Mouse (Mus musculus) midbrain, embryonic 14.5 days (tissue): ENCODE data around the gene Gdnf. TPM values are rescaled to one million over a fixed set of nuclear protein-coding genes. Genes with fewer than 3 reads are reported as not detected.

Experiments
- ATAC-seq: fragments of 200-750 bp; cut with Nextera tagmentation; 2 replicates; pipeline ENCODE4 v1.8.0; 2017; ENCODE audit warnings: moderate number of reproducible peaks, moderate library complexity; ENCODE audit not compliant: low FRiP score, low TSS enrichment
- DNase-seq: peaks from one replicate; pipeline ENCODE4 v3.0.0-alpha.2; 2015
- H3K27ac ChIP-seq: fragments of 300-500 bp; sonication (generic); replicated peaks from 2 replicates; pipeline ENCODE4 v1.5.1; 2014; ENCODE audit warnings: mild to moderate bottlenecking, low read depth, low read length, moderate library complexity
- H3K27me3 ChIP-seq: fragments of 300-500 bp; sonication (generic); 2 replicates; pipeline ENCODE4 v1.6.1; 2014; ENCODE audit warnings: low read length, control low read depth, mixed read lengths; ENCODE audit not compliant: control insufficient read depth, insufficient read depth
- H3K36me3 ChIP-seq: fragments of 300-500 bp; sonication (generic); 2 replicates; pipeline ENCODE4 v1.6.1; 2014; ENCODE audit warnings: low read length, control low read depth; ENCODE audit not compliant: control insufficient read depth, insufficient read depth
- H3K4me1 ChIP-seq: fragments of 300-500 bp; sonication (generic); 2 replicates; pipeline ENCODE4 v1.6.1; 2014; ENCODE audit warnings: mild to moderate bottlenecking, antibody characterized with exemption, low read length, control low read depth; ENCODE audit not compliant: control insufficient read depth, insufficient read depth
- H3K4me2 ChIP-seq: fragments of 300-500 bp; sonication (generic); 2 replicates; pipeline ENCODE4 v1.6.1; 2014; ENCODE audit warnings: mild to moderate bottlenecking, low read length, moderate library complexity
- H3K4me3 ChIP-seq: fragments of 300-500 bp; sonication (generic); replicated peaks from 2 replicates; pipeline ENCODE4 v1.5.1; 2014; ENCODE audit warnings: low read depth, low read length
- H3K9ac ChIP-seq: fragments of 300-500 bp; sonication (generic); replicated peaks from 2 replicates; pipeline ENCODE4 v1.6.1; 2014; ENCODE audit warnings: mild to moderate bottlenecking, low read length, moderate library complexity
- H3K9me3 ChIP-seq: fragments of 300-500 bp; sonication (generic); 2 replicates; pipeline ENCODE4 v1.6.1; 2016; ENCODE audit warnings: low read length, control low read depth, mixed read lengths; ENCODE audit not compliant: control insufficient read depth
- WGBS: fragments of 180-500 bp; shearing (Covaris S2); extraction: QIAGEN DNeasy Blood & Tissue Kit; methylation state at CpG from one replicate; pipeline ENCODE4 v1.1.7; 2014; 5-methylcytosine and 5-hydroxymethylcytosine counted together
- polyA plus RNA-seq: library from polyadenylated mRNA; unstranded; fragments of >200 nt; fragmentation: Nextera tagmentation; extraction: Ambion mirVana; gene quantifications from 2 replicates; pipeline ENCODE4 v1.2.1, GENCODE M21; 2014

Gene Gdnf
- 0.11 and 0.14 TPM in 2 replicates for polyA plus RNA-seq

DNA sequence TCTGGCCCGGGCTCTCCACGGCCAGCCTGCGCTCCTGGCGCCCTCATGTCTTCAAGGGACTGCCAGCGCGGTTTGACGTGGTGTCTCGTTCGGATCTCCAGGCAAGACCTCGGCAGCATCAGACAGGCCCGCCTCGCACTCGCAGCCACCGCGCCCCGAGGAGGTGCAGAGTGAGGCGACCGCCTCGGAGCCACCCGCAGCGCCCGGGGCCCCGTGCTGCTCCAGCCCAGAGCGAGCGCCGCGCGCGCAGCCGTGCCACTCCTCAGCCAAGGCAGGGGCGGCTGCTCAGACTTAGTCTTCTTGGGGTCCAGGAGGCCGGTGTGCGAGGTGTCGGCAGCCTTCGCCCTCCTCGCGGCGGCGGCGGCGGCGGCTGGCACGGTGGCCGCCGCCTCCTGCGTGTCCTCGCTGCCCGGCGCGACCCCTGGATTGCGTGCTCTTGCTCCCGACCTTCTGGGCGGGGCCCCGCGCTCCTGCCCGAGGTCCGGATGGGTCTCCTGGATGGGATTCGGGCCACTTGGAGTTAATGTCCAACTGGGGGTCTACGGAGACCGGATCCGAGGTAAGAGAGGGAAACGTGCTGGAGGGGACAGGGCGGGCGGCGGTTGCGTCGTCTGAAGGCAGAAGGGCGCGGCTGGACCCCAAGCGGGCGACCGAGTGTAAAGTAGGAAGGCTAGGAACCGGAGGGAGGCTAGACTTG is at the start of gene Gdnf:
Gene Gdnf (plus strand): TSS at position 291 of the 697 bp plus-strand sequence.
- ATAC-seq: peak; percentile 57; the same call in 1 of the 2 replicates
- under 1% methylated on average over 71 of the region's 73 CpGs for WGBS
- Histone ChIP-seq H3K27ac (no peak within 1 kb of the TSS), H3K4me2 (peak within 1 kb of the TSS; percentile 99), H3K36me3 (no peaks in the 10 kb centered on the region), H3K9ac (peak within 1 kb of the TSS; percentile 54), H3K4me1 (peaks cover 26% of the 10 kb centered on the region), H3K4me3 (peak within 1 kb of the TSS; percentile 53), H3K9me3 (no peaks in the 10 kb centered on the region), H3K27me3 (peaks cover 91% of the 10 kb centered on the region)
- peak; percentile 75 for DNase-seq

DNA sequence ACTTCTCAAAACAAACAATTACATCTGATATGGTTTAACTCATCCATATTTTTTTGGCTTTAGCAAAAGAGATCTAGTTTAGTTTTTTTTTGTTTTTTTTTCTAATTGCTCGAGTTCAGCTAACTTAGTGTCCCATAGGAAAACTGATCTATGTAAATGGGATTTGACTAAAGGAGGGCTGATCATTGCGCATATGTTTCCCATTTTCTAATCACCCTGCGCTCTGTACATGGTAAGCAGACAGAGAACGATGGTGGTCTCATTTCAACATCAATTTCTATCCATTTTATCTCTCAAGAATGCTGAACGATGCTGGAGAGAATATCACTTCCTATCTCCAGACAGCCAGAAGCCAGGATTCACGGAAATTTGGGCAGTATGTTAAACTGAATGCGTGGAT is 43.5 kb upstream of the Gdnf start:
- H3K4me2 ChIP-seq: no peak overlapping the region

DNA sequence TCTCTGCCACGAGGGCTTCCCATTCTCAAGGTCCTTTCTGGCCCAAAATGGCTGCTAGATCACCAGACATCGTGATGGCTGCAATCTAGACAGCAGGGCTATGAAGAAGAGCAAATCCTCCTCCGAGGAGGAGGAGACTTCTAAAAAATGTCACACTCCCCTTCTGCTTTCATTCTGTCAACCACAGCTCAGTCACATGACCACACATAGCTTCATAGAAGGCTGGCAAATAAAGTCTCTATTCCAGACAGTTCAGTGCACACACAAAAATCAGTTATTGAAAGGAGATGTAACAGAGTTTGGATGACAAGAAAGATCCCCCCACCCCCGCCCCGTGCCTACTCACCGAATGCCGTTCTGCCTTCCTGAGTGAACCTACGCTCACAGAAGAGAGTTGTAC is 37.7 kb upstream of the Gdnf start:
- no peak for DNase-seq
- Histone ChIP-seq H3K36me3 (no peaks in the 10 kb centered on the region), H3K9ac (no peak overlapping the region), H3K4me3 (no peak overlapping the region), H3K27me3 (no peaks in the 10 kb centered on the region), H3K4me1 (no peaks in the 10 kb centered on the region), H3K9me3 (no peaks in the 10 kb centered on the region), H3K27ac (no peak overlapping the region), H3K4me2 (no peak overlapping the region)
- no peak for ATAC-seq
- WGBS: 92% methylated on average over 8 of the region's 8 CpGs

More for the DNA sequence above, 43.5 kb upstream of the Gdnf start:
- ATAC-seq (no peak), DNase-seq (no peak)
- 90% methylated on average over 7 of the region's 7 CpGs for WGBS
- no peak overlapping the region for H3K9ac ChIP-seq
- no peak overlapping the region for H3K4me3 ChIP-seq
- no peak overlapping the region for H3K27ac ChIP-seq
- no peaks in the 10 kb centered on the region for H3K4me1 ChIP-seq
- H3K9me3 ChIP-seq: no peaks in the 10 kb centered on the region
- H3K36me3 ChIP-seq: no peaks in the 10 kb centered on the region
- H3K27me3 ChIP-seq: no peaks in the 10 kb centered on the region

DNA sequence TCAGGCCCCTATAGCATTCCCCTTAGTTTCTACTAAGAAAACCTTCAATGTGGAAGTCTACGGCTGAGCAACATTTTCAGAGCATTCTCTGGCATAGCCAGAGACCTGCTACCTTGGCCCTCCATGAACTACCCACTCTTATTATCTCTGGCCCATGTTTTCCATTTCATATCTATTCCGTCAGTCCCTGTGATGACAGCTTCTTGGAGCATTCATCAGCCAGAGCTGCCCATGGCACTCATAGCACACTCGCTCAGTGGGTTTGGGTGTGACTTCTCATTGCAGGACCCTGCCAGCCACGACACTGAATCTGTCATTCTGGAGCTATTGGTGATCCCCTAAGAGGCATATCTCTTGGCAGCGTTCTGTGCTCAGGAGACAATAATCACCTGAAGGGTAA is 29.1 kb upstream of the Gdnf start:
- H3K9me3 ChIP-seq: 0 out of 2 replicates have a peak, but pooled peaks cover 5% of the 10 kb centered on the region
- no peaks in the 10 kb centered on the region for H3K36me3 ChIP-seq
- no peak overlapping the region for H3K27ac ChIP-seq
- no peak for ATAC-seq
- no peak overlapping the region for H3K4me2 ChIP-seq
- H3K27me3 ChIP-seq: no peaks in the 10 kb centered on the region
- no peaks in the 10 kb centered on the region for H3K4me1 ChIP-seq
- DNase-seq: no peak
- no peak overlapping the region for H3K9ac ChIP-seq
- no peak overlapping the region for H3K4me3 ChIP-seq
- WGBS: 94% methylated on average over 5 of the region's 5 CpGs

DNA sequence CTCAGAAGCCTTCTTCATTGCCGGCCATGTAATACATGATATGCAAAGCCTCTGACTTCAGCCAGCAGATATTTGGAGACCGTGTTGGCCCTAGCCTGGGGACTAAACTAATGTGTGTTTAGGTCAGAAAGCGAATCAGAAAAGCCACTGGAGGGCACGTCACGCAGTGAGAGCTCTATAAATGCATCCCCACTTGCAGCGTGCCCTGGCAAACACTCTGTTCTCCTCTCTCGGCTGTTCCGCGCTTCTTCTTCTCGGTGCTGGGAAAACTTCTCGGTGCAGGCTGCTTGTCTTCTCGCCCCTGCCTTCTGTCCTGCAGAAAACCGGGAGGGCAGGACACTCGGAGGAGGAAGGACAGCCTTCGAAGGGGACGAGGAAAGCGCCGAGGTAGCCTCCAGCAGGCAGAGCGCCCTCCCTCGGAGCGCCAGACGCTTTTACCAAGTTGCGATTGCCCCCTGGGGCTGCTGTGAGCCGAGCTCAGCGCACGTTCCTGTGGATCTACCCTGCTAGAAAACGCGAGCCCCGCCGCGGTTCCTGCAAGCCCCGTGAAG is 730 bp upstream of the Gdnf start:
- Histone ChIP-seq H3K36me3 (no peaks in the 10 kb centered on the region), H3K27me3 (peaks cover 83% of the 10 kb centered on the region), H3K4me1 (peaks cover 19% of the 10 kb centered on the region), H3K9ac (peak overlapping the region; percentile 54), H3K27ac (no peak overlapping the region), H3K4me3 (peak overlapping the region; percentile 53), H3K4me2 (peak overlapping the region; percentile 99), H3K9me3 (no peaks in the 10 kb centered on the region)
- ATAC-seq (0 out of 2 replicates have a peak, but pooled peaks have one; percentile 0), DNase-seq (peak; percentile 67)
- WGBS: 1% methylated on average over 32 of the region's 32 CpGs

DNA sequence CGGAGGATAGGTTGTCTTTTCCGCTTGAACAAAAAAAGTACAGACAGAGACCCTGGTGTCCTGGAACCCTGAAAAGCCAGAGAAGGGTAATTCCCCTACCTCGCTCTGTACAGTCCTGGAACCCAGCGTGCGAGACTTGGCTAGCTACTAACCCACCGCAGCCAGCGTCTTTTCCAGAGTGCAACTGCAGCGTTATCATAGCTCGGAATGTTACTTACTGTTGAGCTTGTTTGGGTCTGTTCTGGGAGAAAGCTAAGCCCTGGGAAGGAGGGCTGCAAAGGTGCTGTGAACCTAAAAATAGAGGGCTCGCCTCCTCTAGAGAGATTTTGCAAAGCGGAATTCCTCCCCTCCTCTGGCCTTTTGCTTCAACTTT is 593 bp downstream of the Gdnf start:
- WGBS: 2% methylated on average over 11 of the region's 11 CpGs
- Histone ChIP-seq H3K36me3 (no peaks in the 10 kb centered on the region), H3K4me3 (peak overlapping the region; percentile 53), H3K9ac (no peak overlapping the region), H3K9me3 (no peaks in the 10 kb centered on the region), H3K4me2 (peak overlapping the region; percentile 99), H3K27ac (no peak overlapping the region), H3K4me1 (peaks cover 26% of the 10 kb centered on the region), H3K27me3 (peaks cover 96% of the 10 kb centered on the region)
- ATAC-seq: no peak
- peak; percentile 41 for DNase-seq

DNA sequence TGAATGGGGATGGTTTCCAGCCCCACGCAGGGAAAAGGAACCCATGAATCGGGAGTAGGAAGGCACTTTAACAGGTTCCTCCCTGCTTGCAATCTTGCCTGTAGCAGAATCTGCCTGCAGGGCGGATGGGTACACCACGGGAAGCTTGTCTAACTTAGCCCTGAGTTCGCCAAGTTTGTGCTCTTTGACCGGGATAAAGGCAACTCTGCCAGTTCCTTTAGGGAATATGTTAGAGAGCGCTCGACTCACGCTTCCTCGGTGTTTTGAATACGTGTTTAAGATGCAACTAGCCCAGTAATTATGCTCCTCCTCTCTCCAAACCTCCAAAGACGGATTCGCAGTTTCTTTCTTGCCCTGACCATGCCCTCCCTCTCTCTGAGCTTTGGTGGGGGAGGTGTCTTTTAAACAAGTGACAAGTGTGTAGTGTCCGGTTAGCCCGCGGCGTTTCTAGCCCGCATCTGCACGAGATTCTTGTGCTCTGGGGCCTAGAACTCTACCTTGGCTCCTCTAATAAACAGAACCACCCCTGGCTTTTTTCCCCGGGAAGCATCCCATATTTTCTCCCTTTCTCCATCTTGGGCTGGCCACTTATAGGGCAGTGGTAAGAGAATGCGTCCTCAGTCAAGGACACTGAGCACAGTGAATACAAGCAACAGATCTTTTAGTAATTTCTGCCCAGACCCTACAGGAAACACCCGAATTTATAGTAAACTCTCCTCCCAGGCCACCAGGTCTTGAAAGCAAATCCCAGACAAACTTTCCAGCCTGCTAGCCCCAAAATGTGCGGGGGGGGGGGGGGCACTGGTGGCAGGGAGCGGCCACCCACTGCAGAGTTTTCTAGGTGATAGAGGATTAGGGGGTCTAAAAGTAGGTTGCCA is 1.4 kb downstream of the Gdnf start:
- peaks cover 26% of the 10 kb centered on the region for H3K4me1 ChIP-seq
- no peak for ATAC-seq
- peak overlapping the region; percentile 53 for H3K4me3 ChIP-seq
- 5% methylated on average over 24 of the region's 24 CpGs for WGBS
- no peaks in the 10 kb centered on the region for H3K36me3 ChIP-seq
- no peak overlapping the region for H3K27ac ChIP-seq
- no peaks in the 10 kb centered on the region for H3K9me3 ChIP-seq
- no peak overlapping the region for H3K9ac ChIP-seq
- H3K4me2 ChIP-seq: peak overlapping the region; percentile 97
- peaks cover 97% of the 10 kb centered on the region for H3K27me3 ChIP-seq
- peak; percentile 43 for DNase-seq

DNA sequence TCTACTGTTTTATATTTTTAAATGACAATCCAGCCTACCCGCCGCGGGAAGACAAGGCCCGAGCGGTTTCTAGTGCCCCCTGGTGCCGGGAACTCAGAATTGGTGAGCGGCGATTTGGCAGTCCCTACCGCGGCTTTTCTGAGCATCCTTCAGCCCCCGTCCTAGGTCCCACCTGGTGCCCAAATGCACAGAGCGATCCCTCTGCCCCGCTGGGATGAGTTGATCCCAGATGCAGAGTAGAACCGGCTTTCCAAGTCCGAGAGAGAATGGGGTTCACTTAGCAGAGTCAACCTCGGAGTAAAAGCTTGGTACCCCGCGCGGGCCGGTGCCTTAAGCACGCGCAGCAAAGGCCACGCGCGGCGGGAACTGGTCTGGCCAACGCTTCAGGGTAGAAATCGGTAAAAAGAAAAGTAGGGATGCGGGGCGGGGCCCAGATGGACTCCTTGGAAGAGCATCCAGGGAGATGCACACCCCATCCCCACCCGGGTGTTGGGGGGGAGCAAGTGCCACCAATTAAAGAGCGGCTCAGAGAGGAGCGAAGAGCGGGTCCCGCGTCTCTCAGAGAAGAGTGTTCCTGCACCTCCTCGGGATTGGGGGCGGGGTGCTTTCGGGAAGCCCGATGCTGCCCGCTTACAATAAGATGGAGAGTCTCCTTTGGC is 2.4 kb downstream of the Gdnf start:
- DNase-seq (peak; percentile 90), ATAC-seq (peak; percentile 53)
- H3K27ac ChIP-seq: no peak overlapping the region
- H3K4me1 ChIP-seq: peaks cover 26% of the 10 kb centered on the region
- H3K9ac ChIP-seq: peak overlapping the region; percentile 55
- H3K4me2 ChIP-seq: peak overlapping the region; percentile 97
- H3K9me3 ChIP-seq: no peaks in the 10 kb centered on the region
- H3K36me3 ChIP-seq: no peaks in the 10 kb centered on the region
- under 1% methylated on average over 41 of the region's 41 CpGs for WGBS
- H3K27me3 ChIP-seq: peaks cover 100% of the 10 kb centered on the region
- H3K4me3 ChIP-seq: peak overlapping the region; percentile 53
